Mouse (Mus musculus): ENCODE results near the gene Ugt1a1. TPM values are rescaled to one million over a fixed set of nuclear protein-coding genes. Genes with fewer than 3 reads are reported as not detected.
A peak's percentile ranks its signal among the peaks of the same experiment; 100 is the strongest.
"Not testable (repeated sequence)": the region's sequence is repeated elsewhere in the genome, so short reads cannot be mapped to it uniquely, and the experiment has no call there.

Ugt1a1 gene
- not detected for total RNA-seq (2021)

GRCm38 (mm10) chr1:88211812-88212211, at the start of gene Ugt1a1:
TSS of gene Ugt1a1 (plus strand) at chr1:88211959.
- no peak for DNase-seq

- no peak for DNase-seq
These were observed 46.0 kb upstream of the Ugt1a1 start, which contains the start of gene Ugt1a5 for GRCm38 (mm10) chr1:88165711-88166110. TSS of gene Ugt1a5 (plus strand) at chr1:88166012.

DNA sequence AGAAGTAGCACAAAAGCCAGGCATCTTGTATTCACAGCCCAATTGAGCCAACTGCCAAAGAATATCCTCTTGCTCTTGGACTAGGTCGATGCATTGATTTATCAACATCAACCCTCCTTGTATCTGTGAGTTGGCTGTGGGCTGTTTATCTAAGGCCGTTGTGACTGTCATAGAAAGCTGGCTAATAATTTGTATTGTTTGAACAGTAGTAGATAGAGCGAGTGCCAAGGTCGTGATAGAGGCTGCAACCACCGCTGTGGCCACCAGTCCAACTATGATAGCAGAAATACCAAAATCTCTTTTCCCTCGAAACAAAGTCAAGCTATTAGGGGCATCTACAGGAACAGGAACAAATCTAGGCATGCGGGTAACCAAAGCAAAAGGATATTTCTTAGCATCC, 39.6 kb upstream of the Ugt1a1 start:
- DNase-seq, result not testable (repeated sequence)

- no peak for DNase-seq
These were observed 32.1 kb upstream of the Ugt1a1 start for GRCm38 (mm10) chr1:88179657-88180056.

GRCm38 (mm10) chr1:88186325-88186935, 25.3 kb upstream of the Ugt1a1 start:
- no peak for DNase-seq

GRCm38 (mm10) chr1:88192136-88192535, 19.6 kb upstream of the Ugt1a1 start:
- no peak for DNase-seq

DNA sequence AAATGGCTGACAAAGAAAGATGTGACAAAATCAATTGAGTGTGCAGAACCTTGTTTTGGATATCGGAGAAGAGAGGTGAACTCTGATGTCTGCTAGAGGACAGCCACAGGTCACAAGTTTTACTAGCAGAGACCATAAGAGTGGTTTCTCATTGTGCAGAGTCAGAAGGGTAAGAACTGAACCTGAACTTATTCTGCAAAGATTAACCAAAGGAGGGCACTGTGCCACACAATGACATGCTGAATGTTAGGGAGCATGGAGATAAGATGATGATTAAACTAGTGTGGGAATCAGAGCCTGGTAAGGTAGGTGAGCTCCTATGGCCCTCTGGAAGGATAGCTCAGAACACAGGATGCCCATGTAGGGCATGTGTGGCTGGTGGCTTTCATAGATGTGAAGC, 16.1 kb upstream of the Ugt1a1 start:
- DNase-seq, result no peak

DNA sequence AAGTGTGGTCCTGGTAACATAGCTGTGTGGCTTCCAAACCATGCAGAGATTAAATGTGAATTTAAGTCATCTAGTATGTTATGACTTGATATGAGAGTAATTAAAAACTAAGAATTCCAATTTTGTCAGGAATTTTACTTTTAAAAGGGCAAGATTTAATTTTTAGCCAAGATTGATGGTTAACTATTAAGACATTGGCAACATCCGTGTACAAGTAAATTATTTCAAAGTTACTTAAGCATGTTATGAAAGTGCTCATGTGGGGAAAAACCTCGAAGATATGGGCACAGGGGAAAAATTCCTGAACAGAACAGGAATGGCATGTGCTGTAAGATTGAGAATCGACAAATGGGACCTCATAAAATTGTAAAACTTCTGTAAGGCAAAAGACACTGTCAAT, 14.3 kb upstream of the Ugt1a1 start:
- DNase-seq, result no peak

DNA sequence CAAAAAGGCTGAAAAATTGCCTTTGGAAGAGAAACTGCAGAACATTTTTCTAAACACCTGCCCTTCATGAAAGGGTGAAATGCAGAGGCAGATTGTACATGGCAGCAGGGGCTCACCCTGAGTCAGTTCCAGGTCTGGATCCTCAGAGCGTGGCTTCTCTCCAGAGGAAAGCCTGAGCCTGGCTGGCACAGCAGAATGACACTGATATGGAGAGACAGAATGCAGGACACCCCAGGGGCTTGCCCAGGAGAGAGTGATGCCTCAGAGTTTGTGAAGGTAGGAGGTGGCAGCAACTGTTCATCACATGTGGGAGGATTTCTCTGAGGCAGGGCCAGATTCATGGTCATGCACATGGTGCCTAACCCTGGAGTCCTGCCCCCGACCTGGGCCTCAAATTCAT, 11.8 kb upstream of the Ugt1a1 start:
- no peak for DNase-seq

GRCm38 (mm10) chr1:88200456-88200855, 11.3 kb upstream of the Ugt1a1 start, which contains the start of gene Ugt1a2:
TSS of gene Ugt1a2 (plus strand) at chr1:88200601.
- no peak for DNase-seq

DNA sequence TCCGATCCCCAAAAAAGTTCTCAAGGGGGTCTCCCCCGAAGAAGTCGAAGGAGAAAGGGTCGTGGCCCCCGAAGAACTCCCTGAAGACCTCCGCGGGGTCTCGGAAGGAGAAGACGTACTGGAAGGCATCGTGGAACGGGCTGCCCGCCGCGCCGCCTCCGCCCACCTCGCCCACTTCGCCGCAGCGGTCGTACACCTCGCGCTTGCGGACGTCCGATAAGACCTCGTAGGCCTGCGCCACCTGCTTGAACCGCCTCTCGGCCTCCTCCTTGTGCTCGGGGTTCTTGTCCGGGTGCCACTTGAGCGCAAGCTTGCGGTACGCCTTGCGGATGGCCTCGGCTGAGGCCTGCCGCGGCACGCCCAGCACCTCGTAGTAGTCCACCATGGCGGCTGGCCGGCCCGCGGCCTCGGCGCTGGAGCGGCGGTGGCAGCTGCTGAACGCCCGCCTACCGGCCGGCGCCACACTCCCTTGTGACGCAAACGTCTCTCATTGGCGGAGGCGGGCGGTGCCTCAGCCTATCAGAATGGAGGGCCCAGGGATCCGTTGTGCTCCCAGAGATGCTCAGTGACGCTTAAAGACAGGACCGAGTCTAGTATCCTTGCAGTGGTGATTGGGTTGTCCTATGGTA, 6.4 kb upstream of the Ugt1a1 start, which contains the start of gene Dnajb3:
Dnajb3 (minus strand) TSS at position 489 of the 629 bp plus-strand sequence.
- peak; percentile 86 to 88 for DNase-seq

- no peak for DNase-seq
These were observed 4.8 kb upstream of the Ugt1a1 start for GRCm38 (mm10) chr1:88206843-88207479.

GRCm38 (mm10) chr1:88212341-88213045, 734 bp downstream of the Ugt1a1 start:
- DNase-seq, result no peak

DNA sequence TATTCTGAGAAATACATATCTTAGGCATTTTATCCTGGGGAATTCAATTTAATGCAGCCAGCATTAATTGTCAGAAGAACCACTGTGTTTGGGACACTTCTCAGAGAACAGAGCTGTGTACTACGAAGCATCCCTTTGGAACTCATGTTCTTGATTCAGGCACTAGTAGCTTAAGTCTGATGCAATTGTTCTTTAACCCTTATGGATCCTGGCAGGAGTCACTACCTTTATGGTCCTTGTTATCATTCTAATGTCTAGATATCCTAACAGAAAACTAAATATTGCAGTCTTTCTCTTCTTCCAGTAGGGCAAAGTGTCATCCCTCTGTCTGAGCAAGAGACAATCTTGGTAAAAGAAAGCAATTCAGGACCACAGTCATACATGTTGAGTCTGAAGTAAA, 1.3 kb downstream of the Ugt1a1 start:
- no peak for DNase-seq

- no peak for DNase-seq
These were observed 2.2 kb downstream of the Ugt1a1 start for GRCm38 (mm10) chr1:88213766-88214461.

- no peak for DNase-seq
These were observed 2.7 kb downstream of the Ugt1a1 start for GRCm38 (mm10) chr1:88214462-88214952.

GRCm38 (mm10) chr1:88215466-88216380, 4.0 kb downstream of the Ugt1a1 start:
- DNase-seq, result no peak

DNA sequence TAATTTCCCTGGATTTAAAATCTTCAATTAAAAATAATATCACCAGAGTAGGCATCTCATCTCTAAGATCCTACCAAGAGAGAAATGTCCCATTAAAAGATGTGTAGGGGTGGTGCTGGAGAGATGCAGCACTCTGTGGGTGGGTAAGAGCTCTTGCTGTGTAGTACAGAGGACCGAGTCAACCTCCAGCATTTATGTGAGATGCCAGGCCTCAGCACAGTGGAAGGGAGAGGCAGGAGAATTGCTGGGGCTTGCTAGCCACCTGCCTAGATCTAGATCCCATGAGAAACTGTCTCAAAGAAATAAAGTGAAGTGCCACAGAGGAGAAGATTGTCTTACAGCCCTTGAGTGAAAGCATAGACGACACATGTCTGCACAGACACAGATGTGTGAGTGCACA, 4.8 kb downstream of the Ugt1a1 start:
- no peak for DNase-seq

DNA sequence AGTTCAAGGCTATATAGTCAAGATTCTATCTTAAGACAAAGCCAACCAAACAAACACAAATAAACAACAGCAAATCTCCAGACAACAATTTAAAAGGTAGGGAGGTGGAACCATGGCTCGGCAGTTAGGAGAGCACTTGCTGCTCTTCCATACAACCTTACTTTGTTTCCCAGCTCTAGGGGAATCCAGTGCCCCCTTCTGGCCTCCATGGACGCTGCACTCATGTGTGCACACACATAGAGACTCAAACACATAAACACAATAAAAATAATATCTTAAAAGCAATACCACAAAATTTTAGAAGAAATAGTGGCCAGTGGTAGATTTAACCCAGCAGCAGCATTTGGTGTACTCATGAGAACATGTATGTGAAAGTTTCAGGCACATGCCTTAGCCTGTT, 5.4 kb downstream of the Ugt1a1 start:
- DNase-seq, result no peak

- DNase-seq, result no peak
These were observed 5.8 kb downstream of the Ugt1a1 start for GRCm38 (mm10) chr1:88217576-88217975.

- DNase-seq, result no peak
These were observed 6.3 kb downstream of the Ugt1a1 start for GRCm38 (mm10) chr1:88218051-88218450.

Measured in layer of hippocampus, postnatal 36 days (tissue).